Mouse (Mus musculus) left cerebral cortex, adult 6 months (tissue): ENCODE measurements around the gene Hamp2. TPM values are rescaled to one million over a fixed set of nuclear protein-coding genes. Genes with fewer than 3 reads are reported as not detected.

Experiments used
- long read RNA-seq, 2 experiments: library from polyadenylated mRNA; unstranded; transcript quantifications; one replicate each; pipeline ENCODE4 v2.0.0; 2019 to 2020
- polyA plus RNA-seq: library from polyadenylated mRNA; unstranded; fragments of <200 nt; fragmentation: Nextera tagmentation; gene quantifications from 2 replicates; pipeline ENCODE4 v1.2.3, GENCODE M21; 2021

The Hamp2 gene
- polyA plus RNA-seq = not detected in 2 replicates
- long read RNA-seq, experiment 1, partial matches to known transcripts = 0 of 1 reads
- long read RNA-seq, experiment 1, other reads (novel, unspliced or antisense) = 1 of 1 reads
- long read RNA-seq, experiment 2 = 0 reads

DNA sequence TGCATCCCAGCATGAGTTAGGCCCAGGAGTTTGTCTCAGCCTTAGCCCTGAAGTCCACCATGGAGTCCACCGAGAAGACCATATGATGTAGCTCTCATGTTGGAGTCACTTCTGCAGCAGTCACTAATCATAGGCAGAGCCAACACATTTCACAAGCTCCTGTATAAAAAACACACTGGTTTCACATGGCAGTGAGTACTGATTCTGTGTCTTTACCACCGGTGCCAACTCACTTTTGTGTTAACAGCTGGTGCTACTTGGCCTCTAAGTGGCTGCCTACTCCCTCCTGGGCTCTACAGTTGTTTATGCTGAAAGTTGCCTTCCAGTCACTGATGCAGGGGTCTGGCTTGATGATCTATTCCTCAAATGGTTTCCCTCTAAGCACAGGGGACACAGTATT is at the start of gene Hamp2:
TSS of gene Hamp2 (minus strand) at position 101 of the 400 bp plus-strand sequence.

DNA sequence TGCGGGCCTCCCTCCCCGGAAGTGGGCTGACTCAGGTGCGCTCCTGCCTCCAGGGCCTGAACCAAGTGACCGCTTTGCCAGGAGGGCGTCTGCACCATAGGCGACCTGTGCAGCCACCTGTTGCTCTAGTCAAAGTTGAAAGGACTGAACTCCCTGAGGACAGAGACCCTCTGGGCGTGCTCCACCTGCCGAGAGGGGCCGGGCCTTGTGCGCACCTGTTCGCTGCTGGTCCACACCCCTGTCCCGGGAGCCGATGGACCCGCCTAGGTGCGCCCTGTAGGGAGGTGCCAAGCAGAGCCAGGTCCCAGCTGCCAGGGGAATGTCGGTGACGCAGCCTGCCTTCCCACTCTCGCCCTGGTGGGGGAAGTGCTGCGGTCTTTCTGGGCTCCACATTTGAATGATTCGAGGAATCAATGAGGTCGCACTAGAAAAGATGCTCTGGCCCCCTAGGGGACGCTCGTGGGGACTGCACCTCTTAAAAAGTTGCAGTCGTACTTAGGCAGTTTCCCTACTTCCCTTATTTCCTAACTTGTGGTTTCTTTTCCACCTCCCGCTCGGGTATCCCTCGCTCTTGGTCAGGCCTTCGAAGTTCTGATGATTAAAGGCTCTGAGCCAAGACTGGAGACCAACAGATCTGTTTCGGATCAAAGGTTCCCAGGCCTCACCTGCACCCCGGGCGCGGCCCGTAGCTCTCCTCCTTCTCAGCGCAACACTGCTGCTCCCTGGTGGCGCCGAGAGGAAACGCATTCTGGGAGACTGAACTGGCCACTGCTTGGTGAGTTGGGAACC is 49.2 kb upstream of the Hamp2 start, which contains the start of gene Fam187b:
TSS of gene Fam187b (plus strand) at position 290 of the 789 bp plus-strand sequence.

DNA sequence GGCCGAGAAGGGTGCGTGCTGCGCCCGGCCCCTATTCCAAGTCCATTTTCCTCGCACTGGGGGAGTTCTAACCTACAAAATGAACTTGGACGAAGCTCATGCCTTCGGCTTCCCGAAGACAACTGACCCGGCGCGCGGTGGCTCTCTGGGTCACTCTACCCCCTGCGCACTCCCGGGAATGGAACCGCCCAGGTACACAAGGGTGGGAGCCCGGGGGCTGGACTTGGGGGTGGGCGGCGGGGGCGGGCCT is 48.7 kb upstream of the Hamp2 start, which contains the start of gene Lsr:
TSS of gene Lsr (minus strand) at position 214 of the 250 bp plus-strand sequence.

DNA sequence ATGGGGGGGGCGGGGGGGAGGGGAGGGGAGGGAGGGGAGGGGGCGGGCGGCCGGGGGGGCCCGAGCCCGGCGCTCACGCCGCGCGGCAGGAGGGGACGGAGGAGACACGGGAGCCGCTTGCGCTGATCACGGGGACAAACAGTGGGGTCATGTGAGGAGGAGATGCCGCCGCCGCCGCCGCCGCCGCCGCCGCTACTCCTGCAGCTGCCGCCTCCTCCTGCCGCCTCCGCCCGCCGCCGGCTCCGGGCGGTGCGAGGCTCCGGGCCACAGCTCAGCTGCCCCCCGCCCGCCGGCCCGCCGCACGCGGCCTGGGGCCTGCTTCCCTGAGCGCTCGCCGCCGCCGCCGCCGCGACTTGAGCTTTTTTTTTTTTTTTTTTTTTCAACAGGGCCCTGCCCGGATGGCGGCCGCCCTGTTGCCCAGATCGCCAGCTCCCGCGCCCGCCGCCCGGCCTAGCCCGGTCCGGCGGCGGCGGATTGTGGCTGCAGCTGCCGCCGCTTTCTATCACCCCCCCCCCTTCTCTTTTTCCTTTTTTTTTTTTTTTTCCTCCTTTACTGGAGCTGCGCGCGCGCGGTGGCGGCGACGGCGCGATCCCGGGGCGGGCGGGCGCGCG is 32.4 kb upstream of the Hamp2 start, which contains the start of gene Usf2:
TSS of gene Usf2 (minus strand) at position 48 of the 611 bp plus-strand sequence.

DNA sequence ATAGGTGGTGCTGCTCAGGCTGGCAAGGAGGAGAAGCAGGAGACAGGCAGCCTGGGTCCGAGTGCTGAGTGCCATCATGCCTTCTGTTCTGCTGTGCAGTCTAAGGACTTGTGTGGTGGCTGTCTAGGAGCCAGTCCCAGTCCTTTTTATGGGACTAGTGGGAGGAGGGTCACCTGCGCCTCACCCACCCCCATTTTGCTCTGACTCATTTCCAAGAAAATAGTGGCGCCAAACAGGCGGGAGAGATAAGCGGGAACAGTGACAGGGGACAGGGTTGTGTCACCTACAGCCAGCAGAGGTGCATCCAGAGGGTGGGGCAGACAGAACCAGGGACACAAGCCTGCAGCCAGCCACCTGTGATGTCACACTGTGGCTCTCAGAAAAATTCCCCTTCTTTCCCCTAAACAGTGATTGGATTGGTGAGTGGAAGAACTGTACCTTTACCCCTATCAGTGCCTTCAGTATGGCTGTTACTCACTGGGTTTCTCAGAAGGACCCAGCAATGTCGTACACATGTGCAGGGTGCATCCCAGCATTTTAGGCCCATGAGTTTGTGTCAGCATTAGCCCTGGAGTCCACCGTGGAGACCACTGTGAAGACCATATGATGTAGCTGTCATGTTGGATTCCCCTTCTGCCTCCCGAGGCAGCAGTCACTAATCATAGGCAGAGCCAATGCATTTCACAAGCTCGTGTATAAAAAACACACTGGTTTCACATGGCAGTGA is 19.6 kb upstream of the Hamp2 start, which contains the start of gene Hamp:
TSS of gene Hamp (minus strand) at position 124 of the 727 bp plus-strand sequence.

DNA sequence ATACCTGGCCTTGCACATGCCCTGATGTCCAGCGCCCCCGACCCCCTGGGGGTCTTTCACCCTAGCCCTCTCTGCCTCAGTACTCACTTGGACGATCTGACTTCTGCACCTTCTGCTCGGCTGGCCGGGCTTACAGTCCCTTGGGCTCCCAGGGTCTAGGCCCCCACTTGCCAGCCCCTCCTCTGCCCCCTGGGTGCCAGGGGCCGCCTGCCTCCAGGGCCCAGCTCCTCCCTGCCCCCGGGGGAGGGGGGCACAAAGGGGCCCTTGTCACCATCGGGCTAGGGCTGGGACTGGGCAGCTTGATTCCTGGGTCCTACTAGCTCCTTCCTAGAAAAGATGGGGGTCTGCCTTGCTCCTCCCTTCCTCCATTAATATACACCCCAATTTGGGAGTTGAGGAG is 9.7 kb downstream of the Hamp2 start, which contains the start of gene Mag:
TSS of gene Mag (minus strand) at position 142 of the 400 bp plus-strand sequence.

DNA sequence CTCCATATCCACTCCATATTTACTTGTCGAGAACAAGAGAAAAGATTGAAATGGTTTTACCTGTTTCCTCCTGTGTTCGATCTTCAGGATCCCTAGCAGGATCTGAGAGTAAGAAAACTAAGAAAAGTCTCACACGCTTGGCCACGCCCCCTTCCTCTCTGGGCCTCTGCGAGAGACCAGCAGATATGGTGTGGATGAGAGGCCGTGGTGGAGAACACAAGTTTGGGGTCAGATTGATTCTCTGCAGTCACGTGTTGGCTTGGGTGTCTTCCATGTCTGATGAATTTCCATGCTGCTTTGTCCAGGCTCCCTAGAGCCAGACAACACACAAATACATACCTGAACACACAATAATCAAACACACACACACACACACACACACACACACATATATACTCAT is 44.3 kb downstream of the Hamp2 start, which contains the start of gene Cd22:
TSS of gene Cd22 (minus strand) at position 167 of the 400 bp plus-strand sequence.

Other genes starting within 250 kb of the Hamp2 start
- gene 2200002J24Rik, start 225.8 kb downstream of the Hamp2 start, polyA plus RNA-seq = not detected in 2 replicates
- gene Atp4a, start 212.5 kb downstream of the Hamp2 start, polyA plus RNA-seq = 0.55 and 0.83 TPM in 2 replicates
- gene Tmem147, start 195.1 kb downstream of the Hamp2 start, polyA plus RNA-seq = 172 and 228 TPM in 2 replicates
- not detected in 2 replicates for gene Gapdhs, start 181.0 kb downstream of the Hamp2 start, polyA plus RNA-seq
- gene Sbsn, start 173.2 kb downstream of the Hamp2 start, polyA plus RNA-seq = 7.3 and 9.5 TPM in 2 replicates
- 11.7 and 12.6 TPM in 2 replicates for gene Dmkn, start 160.9 kb downstream of the Hamp2 start, polyA plus RNA-seq
- not detected in 2 replicates for gene Krtdap, start 136.8 kb downstream of the Hamp2 start, polyA plus RNA-seq
- gene Ffar2, start 100.9 kb downstream of the Hamp2 start, polyA plus RNA-seq = not detected in 2 replicates
- gene Ffar3, start 68.5 kb downstream of the Hamp2 start, polyA plus RNA-seq = 0.06 and 0.16 TPM in 2 replicates
- gene Ffar1, start 63.1 kb downstream of the Hamp2 start, polyA plus RNA-seq = not detected in 2 replicates
- 0.15 and 0.19 TPM in 2 replicates for gene Cd22, start 44.3 kb downstream of the Hamp2 start, polyA plus RNA-seq
- gene Mag, start 9.8 kb downstream of the Hamp2 start, polyA plus RNA-seq = 79.4 and 86.1 TPM in 2 replicates
- not detected in 2 replicates for gene Hamp, start 19.4 kb upstream of the Hamp2 start, polyA plus RNA-seq
- gene Usf2, start 32.1 kb upstream of the Hamp2 start, polyA plus RNA-seq = 19.0 and 19.3 TPM in 2 replicates
- gene Lsr, start 48.8 kb upstream of the Hamp2 start, polyA plus RNA-seq = 4.7 and 6.0 TPM in 2 replicates
- gene Fam187b, start 49.1 kb upstream of the Hamp2 start, polyA plus RNA-seq = 0.31 TPM in 1 of 2 replicates, not detected in the other
- 10.8 and 30.6 TPM in 2 replicates for gene Fxyd5, start 117.8 kb upstream of the Hamp2 start, polyA plus RNA-seq
- 278 and 391 TPM in 2 replicates for gene Fxyd7, start 126.8 kb upstream of the Hamp2 start, polyA plus RNA-seq
- gene Fxyd1, start 132.5 kb upstream of the Hamp2 start, polyA plus RNA-seq = 298 and 678 TPM in 2 replicates
- gene Lgi4, start 134.7 kb upstream of the Hamp2 start, polyA plus RNA-seq = 7.3 and 9.7 TPM in 2 replicates
- 1.2 and 2.3 TPM in 2 replicates for gene Fxyd3, start 152.0 kb upstream of the Hamp2 start, polyA plus RNA-seq
- 0.28 and 0.45 TPM in 2 replicates for gene Hpn, start 190.6 kb upstream of the Hamp2 start, polyA plus RNA-seq
- 83.1 and 557 TPM in 2 replicates for gene Scn1b, start 202.3 kb upstream of the Hamp2 start, polyA plus RNA-seq
- gene Gramd1a, start 231.2 kb upstream of the Hamp2 start, polyA plus RNA-seq = 38.7 and 55.6 TPM in 2 replicates